Comparison of ENCODE assay signal across 14 mouse cellular contexts in the genomic region with DNA sequence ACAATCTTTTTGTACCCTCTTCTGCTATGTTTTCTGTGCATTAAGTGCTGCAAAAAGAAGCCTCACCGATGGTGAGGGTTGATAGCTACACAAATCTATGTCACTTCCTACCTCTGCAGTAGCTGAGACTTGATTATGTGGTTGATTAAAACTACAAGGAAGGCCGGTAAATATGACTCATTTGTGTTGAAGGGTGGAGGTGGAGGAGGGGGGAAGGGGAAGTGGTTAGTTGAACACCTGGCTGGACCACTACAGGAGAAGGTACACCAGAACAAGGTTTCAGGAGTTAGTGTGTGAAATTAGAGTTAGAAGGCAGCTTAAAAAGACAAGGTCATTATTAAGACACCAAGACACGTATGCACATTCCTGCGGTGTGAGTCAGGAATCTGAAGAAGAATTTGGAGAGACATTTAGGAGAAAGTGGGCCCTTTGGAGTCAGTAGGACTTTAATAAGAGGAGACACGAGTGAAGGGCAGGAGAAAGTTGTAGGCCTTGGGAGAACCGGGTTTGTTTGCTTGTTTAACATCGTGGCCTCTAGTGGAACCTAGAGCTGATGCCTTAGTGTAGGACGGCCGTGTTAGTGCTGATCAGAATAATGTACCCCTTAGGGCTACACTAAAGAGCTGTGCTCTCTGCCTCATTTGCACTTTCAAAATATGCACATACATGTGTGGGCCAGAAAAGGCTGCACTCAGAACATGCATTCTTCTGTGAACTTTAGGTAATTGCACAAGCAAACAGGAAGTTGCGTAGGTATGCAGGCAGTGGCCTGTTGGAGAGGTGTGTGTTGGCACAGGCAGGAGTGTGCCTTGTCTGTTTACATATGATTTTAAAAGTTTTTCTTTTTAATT.
DNase-seq lines count a peak whose midpoint lies in the region; ATAC-seq and TF ChIP-seq lines count a peak whose summit lies in the region.
"Had no signal": no experiment of that assay in that cellular context is flagged by ENCODE, and none has a peak within 500 bp of the region (broad histone marks: within the 10 kb centered on the region; RNA-seq: fewer than 3 reads in every experiment).

No protein-coding gene starts in this region.

- peak; percentile 72 for ATAC-seq in kidney, postnatal 0 days (replicated peaks; ENCODE audit: low FRiP score, low read depth)

- DNase-seq in 416B (ENCODE audit: low read depth) = peak; percentile 8
- peak; percentile 13 for DNase-seq in Muller cell, postnatal 12 days (ENCODE audit: inconsistent ontology term)
- no peak for DNase-seq in kidney, postnatal 0 days (ENCODE audit: low spot score)
- DNase-seq in lung, postnatal 25 days (ENCODE audit: low spot score) = peak; percentile 53
- DNase-seq in adrenal gland, adult 18-20 months (ENCODE audit: low spot score in 2 of 2) = no peak
- no peak for DNase-seq in right cerebral cortex, postnatal 14 days
- DNase-seq in heart, adult 8-10 months (ENCODE audit: low spot score) = no peak
- DNase-seq in layer of hippocampus, adult 9-11 months = no peak
- DNase-seq: liver; midbrain, embryonic 14.5 days; thymus, adult 18-20 months had no signal

- 68% methylated on average over 10 of the region's 10 CpGs for WGBS in kidney, postnatal 0 days

- H3K4me1 ChIP-seq in kidney, postnatal 0 days (replicated peaks; ENCODE audit: insufficient read depth, low read length) = no peaks in the 10 kb centered on the region
- H3K4me1 ChIP-seq: heart, embryonic 12.5 days had no signal

- no peak overlapping the region for H3K27ac ChIP-seq in kidney, postnatal 0 days
- H3K27ac ChIP-seq: hindbrain, embryonic 15.5 days had no signal

- H3K9ac ChIP-seq in kidney, postnatal 0 days (ENCODE audit: low read depth, low read length) = no peak overlapping the region
- H3K9ac ChIP-seq: heart, embryonic 12.5 days; hindbrain, embryonic 15.5 days had no signal

- no peak overlapping the region for H3K4me3 ChIP-seq in kidney, postnatal 0 days (replicated peaks; ENCODE audit: low read depth, low read length)
- H3K4me3 ChIP-seq: erythroblast, embryonic 14.5 days; heart, embryonic 12.5 days; hindbrain, embryonic 15.5 days had no signal

- no peaks in the 10 kb centered on the region for H3K36me3 ChIP-seq in kidney, postnatal 0 days (ENCODE audit: insufficient read depth, low read length)
- H3K36me3 ChIP-seq: heart, embryonic 12.5 days; hindbrain, embryonic 15.5 days had no signal

- H3K4me2 ChIP-seq in kidney, postnatal 0 days (ENCODE audit: low read length) = no peak overlapping the region
- H3K4me2 ChIP-seq: heart, embryonic 12.5 days; hindbrain, embryonic 15.5 days had no signal

- H3K27me3 ChIP-seq in kidney, postnatal 0 days (ENCODE audit: insufficient read depth, low read length) = no peaks in the 10 kb centered on the region
- H3K27me3 ChIP-seq: heart, embryonic 12.5 days had no signal

- no peak for TF ChIP-seq CTCF in kidney, postnatal 0 days (IDR thresholded peaks at IDR 0.05; ENCODE audit: low read depth)

- no peaks in the 10 kb centered on the region for H3K9me3 ChIP-seq in kidney, postnatal 0 days (replicated peaks; ENCODE audit: low read length)
- H3K9me3 ChIP-seq: heart, embryonic 12.5 days; hindbrain, embryonic 15.5 days had no signal

Comparison
In these comparisons a context has a peak if more than half of its experiments do, and no peak if none do; other contexts are left out.
1. DNase-seq: peak in 416B (single experiment), Muller cell, postnatal 12 days (single experiment) and lung, postnatal 25 days (single experiment); none in kidney, postnatal 0 days (single experiment), adrenal gland, adult 18-20 months (0 of 2), right cerebral cortex, postnatal 14 days (single experiment), heart, adult 8-10 months (single experiment) and layer of hippocampus, adult 9-11 months (single experiment).